Mouse (Mus musculus) embryo, embryonic 10 days (tissue): ENCODE measurements at regions not wholly inside any gene's neighbourhood (a gene's known extent, or its start where the extent isn't known, plus 50 kb on each side); places are given as distances from the start of the nearest gene placed in this dataset.

Source experiments
- DNase-seq: peaks from one replicate; pipeline ENCODE4 v3.0.0-alpha.2; 2015; ENCODE audit warnings: low spot score

DNA sequence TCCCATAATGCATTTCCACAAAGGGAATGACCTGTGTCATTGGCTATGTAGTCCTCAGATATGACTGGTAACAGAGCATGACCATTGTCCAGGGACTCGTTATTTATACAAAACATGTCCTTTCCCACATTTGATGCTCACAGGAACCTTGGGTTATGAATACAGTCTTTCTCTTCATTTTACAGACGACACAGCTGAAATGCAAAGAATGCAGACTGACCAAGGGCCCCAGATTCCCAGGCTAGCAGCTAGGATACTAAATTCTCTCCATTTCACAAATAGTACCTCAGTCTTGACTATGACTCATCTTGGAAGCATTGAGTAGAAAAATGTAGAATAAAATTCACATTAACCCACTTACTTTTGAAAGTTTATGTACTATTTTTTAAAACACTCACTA lies 182.7 kb upstream of the Sox4 start:
- no peak for DNase-seq

DNA sequence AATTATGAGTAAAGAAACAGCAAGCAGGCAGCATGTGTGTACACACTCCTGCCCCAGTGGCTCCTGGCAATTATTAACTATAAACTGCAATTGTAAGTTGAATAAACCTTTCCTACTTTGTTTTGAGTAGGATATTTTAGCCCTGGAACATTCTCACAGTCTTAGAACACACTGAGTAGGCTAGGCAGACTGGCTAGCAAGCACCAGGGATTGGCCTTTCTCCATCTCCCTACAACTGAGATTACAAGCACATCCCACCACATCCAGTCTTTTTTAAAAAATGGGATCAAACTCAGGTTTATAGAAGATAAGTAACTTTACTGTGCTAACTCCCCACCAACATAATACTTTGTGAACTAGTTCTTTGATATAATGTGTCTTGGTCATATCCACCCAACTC lies 174.0 kb upstream of the Sox4 start:
- no peak for DNase-seq

DNA sequence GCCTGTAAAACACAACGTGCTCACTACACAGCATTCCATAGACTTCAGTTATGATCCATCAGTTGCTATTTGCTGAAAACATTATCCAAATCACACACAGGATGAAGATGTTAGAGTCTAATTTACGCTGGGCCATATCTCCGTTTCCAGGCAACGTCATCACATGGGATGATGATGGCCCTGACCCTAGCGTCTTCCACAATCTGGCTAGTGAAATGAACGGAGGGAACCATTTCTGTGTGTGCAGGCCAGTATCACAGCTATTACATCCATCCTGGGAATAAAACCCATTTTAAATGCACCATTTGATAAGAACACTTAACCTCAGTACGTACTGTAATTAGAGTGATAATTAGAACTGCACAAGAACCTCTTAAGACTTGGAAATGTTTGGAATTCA lies 170.0 kb upstream of the Sox4 start:
- DNase-seq: no peak

DNA sequence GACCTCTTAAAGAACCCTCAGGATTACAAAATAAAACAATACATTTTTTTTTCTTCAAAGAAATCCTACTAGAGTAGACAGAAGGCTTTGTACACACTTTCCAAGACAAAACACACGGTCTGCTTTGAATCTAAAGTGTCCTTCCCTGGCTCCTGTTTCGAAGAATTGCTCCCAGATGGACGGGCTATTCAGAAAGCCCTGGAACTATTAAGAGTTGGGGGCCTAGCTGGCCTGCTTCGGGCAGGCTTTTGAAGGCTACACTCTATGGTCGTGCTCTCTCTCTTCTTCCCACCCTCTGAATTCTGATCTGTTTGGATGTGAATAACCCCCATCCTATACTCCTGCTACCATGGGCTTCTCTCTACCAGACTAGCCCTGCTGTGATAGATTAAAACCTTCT lies 167.6 kb upstream of the Sox4 start:
- DNase-seq: no peak

DNA sequence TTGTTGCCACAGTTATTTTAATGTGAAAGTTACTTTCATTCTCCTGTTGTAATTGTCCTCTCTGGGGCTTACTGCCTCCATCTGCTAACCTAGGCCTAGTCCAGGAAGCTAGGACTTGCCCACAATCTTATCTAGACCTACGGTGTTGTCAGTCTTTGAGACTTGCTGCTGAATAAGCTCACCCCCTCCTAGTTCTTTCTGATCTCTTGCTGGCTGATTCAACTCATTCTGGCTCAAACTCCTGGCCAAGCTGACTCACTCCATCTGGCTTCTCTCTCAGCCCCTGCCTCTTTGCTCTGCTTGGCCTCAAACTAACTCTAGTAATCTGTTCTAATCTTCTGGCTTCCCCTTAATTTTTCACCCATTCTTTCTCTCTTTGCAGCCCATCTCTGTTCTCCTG lies 165.8 kb upstream of the Sox4 start:
- no peak for DNase-seq

DNA sequence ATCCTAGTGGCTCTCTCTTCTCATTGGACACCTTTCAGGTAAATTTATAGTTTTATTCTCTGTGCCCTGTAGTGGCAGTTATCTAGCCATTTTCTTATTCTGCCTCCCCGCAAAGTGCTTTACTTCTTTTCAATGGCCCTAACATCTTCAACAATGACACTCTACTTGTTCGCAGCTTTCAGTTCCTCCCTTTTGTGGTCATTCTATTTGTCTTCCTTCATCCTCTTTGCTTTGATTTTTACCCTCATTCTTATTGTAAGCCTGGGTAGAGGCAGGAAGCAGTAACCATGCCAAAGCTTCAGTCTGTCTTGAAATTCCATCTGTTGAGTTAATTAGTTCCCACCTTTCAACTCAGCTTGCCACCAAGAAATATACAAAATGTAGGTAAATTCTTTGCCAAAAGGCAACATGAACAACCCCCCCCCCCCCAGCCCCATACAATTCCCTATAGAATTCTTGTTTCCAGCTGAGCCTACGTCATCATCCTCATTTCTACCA lies 161.5 kb upstream of the Sox4 start:
- no peak for DNase-seq

DNA sequence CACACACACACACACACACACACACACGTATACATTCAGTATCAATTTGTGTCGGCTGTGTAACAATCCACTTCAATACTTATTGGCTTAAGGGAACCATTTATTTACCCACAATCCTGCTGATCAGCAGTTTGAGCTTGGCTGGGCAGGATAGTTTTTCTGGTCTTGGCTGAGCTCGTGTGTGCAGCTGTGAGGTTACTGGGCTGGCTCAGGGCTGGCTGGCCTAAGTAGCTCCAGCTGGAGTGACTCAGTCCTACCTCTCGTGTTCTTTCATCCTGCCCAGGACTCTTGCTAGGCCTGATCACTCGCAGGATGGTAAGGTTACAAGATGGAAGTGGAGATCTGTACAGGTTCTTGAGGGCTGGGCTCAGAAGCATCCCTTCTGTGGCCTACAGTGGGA lies 156.6 kb upstream of the Sox4 start:
- DNase-seq: no peak

DNA sequence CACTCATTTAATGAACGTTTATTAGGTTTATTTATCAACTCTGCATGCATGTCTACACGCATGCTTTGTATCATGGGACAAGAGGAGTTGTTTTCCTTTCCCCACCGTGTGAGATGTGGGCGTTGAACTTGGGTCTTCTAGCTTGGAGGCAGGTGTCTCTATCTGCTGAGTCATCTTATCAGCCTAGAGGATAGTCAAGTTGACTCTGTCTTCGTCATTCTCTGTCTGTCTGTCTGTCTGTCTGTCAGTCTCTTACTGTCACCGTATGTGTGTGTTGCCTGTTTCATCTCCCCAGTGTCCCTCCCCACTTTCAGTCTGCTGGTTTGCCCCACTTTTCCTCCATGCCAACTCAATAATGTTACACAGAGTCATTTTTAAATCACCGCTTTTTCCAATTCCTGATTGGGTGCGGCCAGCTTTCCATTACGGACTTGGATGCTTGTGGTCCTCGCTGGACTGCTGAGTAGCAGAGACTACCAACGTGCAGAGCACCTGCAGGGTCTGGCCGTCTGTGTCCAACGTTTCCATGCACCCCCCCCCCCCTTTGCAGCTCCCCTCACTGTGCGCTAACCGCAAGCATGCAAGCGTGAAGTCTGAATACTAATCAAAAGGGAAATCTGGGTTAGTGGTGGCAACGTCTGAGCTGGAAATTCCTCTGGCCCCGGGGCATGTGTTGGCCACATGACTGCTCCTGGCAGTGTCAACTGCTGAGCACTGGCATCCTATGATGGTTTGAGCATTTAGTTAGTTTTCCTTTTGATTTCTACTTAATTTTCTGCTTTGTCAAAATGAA lies 155.7 kb upstream of the Sox4 start:
- no peak for DNase-seq

DNA sequence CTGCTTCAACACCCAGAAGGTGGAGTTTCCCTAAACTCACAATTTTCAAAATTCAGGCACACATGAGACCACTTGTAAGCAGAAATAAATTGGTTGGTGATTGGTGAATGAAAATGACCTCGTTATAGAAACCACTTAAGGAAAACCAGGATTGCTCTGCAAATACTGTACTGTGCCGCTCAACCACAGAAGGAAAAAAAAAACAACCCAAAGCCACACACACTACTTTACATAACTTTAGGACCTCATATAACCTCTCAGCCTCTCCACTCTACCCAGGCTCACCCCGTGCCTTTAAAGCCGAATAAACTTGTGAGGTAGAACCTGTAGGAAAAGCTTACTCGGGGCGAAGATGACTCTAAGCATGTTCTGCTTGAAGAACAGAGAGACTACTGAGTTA lies 154.7 kb upstream of the Sox4 start:
- DNase-seq: no peak

DNA sequence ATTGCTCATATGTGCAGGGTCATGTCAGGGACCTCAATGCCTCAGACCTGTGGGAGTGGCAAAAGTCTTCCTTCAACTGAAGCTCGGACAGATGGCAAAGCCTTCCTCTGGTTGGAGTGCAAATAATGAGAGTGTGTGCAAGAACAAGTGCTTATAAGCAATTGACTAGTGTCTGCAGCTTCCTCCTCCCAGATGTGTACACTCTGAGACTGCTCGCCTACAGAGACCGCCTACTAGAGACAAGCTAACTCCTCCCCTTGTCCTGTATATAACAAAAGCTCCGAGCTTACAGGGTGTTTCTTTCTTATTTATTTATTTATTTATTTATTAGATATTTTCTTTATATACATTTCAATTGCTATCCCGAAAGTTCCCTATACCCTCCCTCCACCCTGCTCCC lies 138.7 kb upstream of the Sox4 start:
- DNase-seq: no peak

DNA sequence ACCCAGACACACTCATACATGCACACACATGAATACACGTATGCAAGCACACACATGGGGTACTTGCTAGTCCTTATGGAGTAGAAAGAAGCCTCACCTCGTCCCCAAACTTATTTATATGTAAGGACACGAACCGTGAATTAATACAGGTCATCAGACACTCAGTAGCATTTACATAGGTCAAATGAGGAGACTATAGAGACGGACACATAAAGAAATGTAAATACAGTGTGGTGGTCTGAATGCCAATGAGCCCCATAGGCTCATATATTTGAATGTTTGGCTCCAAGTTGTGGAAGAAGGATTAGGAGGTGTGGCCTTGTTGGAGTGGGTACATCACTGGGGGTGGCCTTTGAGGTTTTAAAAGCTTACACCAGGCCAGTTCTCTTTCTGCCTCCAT lies 133.3 kb upstream of the Sox4 start:
- DNase-seq: no peak

DNA sequence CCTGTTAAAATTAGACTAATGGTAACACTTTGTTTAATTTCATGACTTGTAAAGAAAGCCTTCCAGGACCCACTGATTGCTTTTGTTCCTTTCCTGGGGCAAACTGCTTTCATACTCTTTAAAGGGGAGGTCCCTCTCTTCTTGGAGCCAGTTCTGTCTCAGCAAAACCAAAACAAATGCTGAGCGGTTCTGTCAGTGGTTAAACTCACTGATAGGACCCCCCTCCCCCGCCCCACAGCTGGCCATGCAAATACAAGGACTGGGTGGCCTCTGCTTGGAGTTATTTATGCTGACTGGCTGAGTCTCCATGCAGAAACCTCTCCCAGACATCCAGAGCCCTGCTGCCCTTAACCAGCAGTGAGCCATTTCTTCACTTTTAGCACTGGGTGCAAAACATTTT lies 127.6 kb upstream of the Sox4 start:
- DNase-seq: peak; percentile 6

DNA sequence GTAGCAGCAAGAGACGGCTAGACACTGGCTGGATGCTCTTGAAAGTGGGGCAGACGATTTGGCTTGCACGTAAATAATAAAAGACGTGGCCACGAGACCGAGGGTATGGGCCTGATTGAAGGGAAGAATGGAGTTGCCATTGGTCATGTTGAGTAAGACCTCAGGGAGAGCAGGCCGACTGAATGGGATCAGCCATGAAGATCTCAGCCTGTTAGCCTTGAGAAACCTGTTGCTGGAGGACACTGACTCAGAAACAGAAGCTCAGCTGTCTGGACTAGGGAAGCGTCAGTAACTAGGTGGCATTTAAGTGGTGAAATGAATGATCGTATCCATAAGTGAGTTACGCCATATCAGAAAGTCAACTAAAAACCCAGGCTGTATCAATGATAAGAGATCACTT lies 126.3 kb upstream of the Sox4 start:
- no peak for DNase-seq

DNA sequence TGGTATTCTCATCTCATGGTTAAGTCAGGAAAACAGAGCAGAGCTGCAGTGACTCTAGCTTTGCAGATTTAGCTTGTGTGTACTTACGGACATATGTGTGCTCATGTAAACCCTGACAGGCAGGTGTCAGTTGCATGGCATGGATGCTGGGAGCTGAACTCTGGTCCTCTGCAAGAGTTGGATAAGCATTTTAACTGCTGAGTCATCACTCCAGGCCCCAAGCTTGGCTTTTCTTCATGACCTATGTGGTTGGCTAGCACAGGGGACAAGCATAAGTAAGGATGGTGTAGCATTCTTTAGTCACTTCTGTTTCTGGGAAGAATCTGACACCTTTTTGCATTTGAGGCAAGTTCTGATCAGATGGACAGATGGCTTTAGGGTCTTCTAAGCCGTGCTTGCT lies 120.1 kb upstream of the Sox4 start:
- DNase-seq: no peak

DNA sequence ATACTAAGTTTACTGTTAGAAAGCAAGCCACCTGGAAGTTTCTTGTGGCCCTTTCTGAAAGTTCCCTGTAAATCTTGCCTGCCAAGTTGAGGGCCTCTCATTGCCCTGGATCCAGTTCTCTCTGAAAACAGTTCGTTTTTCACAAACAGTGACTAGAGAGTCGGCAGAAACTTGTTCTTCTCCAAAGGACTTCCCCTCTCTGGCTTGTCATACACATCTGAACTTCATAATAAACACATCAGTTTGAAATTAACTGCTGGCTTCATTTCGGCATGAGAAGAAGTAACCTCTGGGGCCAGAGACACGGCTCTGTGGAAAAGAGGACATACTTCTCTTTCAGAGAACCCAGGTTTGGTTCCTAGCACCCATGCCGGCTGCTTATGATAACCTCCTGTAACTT lies 110.4 kb upstream of the Sox4 start:
- DNase-seq: no peak

DNA sequence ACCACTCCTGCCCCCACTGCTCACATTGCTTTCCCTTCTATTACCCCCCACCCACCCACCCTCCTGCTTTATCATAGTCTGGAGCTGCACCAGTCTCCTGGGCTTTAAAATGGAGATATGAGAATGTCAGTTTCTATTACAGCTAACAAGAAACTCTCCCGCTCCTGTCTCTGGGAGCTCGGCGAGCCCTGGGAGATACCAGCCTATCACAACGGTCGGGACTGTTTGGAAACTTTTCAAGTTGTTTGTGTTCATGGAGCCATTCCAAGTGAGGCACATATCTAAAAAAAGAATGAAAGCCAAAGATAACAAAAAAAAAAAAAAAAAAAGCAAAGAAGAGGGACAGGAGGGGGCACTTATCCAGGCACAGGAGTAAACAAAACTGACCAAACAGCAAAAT lies 105.2 kb upstream of the Sox4 start:
- DNase-seq: no peak

DNA sequence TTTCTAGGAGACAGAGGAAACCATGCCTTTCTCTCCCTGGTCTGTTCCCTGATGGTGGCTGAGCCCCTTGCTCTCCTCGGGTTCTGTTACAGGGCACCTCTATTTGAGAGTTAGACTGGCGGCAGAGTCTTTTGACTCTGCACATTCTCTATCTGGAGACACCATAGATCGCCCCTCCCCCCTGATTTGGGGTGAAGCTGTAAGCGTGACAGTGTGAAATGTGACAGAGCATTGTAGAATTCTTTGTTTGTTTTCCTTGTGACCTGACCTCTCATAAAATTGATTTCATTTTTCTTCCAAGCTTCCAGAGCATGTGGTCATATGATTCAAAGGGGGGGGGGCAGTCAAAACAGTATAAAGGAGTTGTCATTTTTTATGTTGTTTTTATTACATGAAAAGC lies 96.2 kb upstream of the Sox4 start:
- peak; percentile 45 for DNase-seq

DNA sequence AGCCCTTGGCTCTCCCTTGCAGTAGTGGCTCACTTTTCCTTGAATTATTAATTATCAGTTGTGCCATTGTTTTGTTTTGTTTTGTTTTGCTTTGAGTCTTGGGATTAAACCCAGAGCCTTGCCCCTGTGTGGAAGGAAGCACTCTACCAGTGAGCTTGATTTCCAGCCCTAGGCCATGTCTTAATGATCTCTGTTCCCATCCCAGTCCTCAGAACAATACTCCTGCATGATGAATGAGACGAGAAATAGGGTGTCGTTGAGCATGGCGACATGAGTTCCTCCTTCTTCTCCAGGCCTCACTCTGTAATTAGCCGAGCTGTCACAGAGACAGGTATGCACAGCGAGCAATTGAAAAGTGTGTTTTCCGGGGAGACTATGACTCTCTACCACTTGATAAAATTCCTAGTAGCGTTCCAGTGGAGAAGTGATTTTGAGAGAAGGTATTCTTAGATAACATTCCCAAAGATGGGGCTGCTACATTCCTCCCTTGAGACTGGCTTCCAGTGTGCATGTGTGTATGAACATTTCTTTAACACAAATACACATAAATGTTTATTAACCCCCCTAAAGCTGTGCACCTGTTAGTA lies 95.6 kb upstream of the Sox4 start:
- DNase-seq: no peak

DNA sequence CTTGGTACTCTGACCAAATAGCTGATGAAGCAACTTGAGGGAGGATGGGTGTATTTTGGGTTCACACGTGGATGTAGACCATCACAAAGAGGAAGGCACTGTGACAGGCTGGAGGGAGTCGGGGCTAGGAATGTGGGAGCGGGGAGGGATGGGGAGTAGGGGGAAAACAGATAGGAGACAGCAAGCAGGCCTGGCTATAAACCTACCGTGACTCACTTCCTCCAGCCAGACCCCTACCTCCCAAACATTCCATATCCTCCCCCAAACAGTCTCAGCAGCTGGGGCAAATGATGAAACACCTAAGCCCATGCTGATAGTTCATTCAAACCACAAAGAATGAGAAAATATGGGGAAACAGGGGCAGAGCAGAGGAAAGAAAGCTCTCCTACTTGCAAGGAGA lies 91.1 kb upstream of the Sox4 start:
- DNase-seq: no peak

DNA sequence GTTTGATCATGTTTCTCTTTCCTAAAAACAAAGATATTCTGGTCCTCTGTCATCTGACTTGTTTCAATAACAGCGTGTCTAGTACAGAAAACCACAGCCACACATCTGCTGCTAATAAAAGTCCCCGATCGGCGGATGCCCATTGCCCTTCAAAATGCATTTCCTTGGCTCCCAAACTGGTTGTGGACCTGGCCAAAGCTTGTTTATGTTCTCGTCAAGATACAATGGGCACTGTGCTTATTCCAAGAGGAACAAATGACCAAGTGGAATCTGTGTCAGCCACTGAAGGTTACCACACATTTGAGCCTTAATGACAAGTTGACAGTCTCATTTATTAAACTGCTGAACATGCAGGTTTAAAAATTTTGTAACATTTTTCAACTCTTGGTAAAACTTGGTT lies 86.8 kb upstream of the Sox4 start:
- DNase-seq: no peak

DNA sequence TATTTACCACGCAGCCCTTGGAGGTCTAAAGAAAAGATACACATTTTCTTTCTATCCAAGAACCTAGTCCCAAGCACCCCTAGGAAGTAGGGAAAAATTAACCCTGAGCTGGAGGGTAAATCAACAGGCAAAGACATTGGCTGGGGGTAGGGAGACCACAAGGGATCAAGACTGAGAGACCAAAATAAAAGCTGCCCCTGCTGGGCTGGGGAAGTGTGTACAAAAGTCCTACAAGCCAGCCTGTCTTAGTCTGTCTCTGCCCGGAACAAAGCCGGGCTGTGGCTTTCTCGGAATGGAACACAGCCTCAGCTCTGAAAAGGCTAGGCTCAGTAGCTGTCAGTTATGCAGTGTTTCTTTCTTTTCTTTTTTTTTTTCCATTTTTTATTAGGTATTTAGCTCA lies 81.4 kb upstream of the Sox4 start:
- no peak for DNase-seq

DNA sequence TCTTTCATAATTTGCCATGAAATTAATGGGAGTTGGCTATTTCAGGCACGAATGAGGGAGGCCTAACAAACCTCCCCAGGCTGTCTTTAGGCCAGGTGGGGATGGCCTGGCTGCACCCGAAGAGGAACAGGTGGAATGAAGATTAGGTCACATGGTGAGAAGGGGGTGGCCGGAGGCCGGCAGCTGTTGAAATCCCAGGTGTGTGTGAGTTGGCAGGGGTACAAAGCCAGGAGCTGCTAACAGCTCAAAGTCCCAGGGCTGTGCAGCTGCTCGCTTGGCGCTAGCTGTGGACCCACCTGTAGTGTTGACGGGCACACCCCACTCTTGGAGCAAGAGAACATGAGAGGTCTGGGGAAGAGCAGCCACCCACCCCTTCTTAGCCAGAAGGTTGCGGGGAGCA lies 80.9 kb upstream of the Sox4 start:
- no peak for DNase-seq

DNA sequence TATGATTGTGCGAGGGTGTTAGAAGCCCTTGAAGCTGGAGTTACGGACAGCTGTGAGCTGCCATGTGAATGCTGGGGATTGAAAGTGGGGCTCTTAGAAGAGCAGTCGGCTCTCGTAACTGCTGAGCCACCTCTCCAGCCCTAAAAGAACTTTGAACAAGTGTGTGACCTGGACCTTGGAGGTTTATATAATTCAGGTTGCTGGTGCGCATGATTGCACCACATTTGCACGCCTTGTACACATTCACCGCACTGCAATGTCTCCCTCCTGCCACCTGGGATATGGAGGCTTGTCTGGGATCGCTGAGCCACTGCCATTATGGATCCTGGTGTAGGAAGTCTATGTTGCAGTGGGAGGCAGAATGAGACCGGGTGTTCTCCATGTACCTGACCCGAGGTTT lies 73.6 kb upstream of the Sox4 start:
- no peak for DNase-seq

DNA sequence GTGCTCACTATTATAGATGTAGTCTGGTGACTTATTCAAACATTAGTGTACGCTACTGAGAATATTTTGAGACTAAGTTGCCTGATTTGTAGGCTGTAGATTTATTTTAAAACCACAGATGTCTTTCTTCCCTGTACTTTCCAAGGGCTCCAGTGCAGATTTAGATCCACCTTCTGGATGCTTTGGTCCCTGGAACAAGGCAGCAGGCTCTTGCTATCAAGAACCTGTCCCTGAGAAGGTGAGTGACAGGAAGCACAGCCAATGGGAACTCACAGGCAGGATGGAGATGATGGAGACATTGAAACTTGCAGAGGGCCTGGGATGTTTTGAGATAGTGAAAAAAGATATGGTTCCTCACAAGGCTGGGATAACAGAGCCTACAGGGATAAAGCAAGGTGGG lies 70.0 kb upstream of the Sox4 start:
- DNase-seq: no peak
